Mouse (Mus musculus): Measurements from ENCODE around the gene Xrcc4. TPM values are rescaled to one million over a fixed set of nuclear protein-coding genes. Genes with fewer than 3 reads are reported as not detected.

Xrcc4 gene
- polyA plus RNA-seq, 1 experiment = 1.8 TPM

- no peak for DNase-seq (ENCODE audit: low read depth)
Measured at GRCm38 (mm10) chr13:89944354-89944753, 145.1 kb downstream of the Xrcc4 start.

GRCm38 (mm10) chr13:89929477-89929876 lies 159.9 kb downstream of the Xrcc4 start:
- DNase-seq (ENCODE audit: low read depth) = no peak

- no peak for DNase-seq (ENCODE audit: low read depth)
Measured at GRCm38 (mm10) chr13:89918814-89919481, 170.5 kb downstream of the Xrcc4 start.

GRCm38 (mm10) chr13:89914332-89914731 lies 175.1 kb downstream of the Xrcc4 start:
- DNase-seq (ENCODE audit: low read depth) = no peak

- DNase-seq (ENCODE audit: low read depth) = no peak
Measured at GRCm38 (mm10) chr13:89913891-89914290, 175.5 kb downstream of the Xrcc4 start.

- DNase-seq (ENCODE audit: low read depth) = no peak
Measured at GRCm38 (mm10) chr13:89906120-89906519, 183.3 kb downstream of the Xrcc4 start.

- DNase-seq (ENCODE audit: low read depth) = no peak
Measured at GRCm38 (mm10) chr13:89899066-89899465, 190.3 kb downstream of the Xrcc4 start.

GRCm38 (mm10) chr13:89892140-89892539 lies 197.3 kb downstream of the Xrcc4 start:
- DNase-seq (ENCODE audit: low read depth) = no peak

- no peak for DNase-seq (ENCODE audit: low read depth)
Measured at GRCm38 (mm10) chr13:89890159-89890558, 199.2 kb downstream of the Xrcc4 start.

- DNase-seq (ENCODE audit: low read depth) = no peak
Measured at GRCm38 (mm10) chr13:89889074-89889473, 200.3 kb downstream of the Xrcc4 start.

- DNase-seq (ENCODE audit: low read depth) = no peak
Measured at GRCm38 (mm10) chr13:89883523-89883922, 205.9 kb downstream of the Xrcc4 start.

- no peak for DNase-seq (ENCODE audit: low read depth)
Measured at GRCm38 (mm10) chr13:89881281-89881680, 208.1 kb downstream of the Xrcc4 start.

GRCm38 (mm10) chr13:89878832-89879468 lies 210.5 kb downstream of the Xrcc4 start:
- no peak for DNase-seq (ENCODE audit: low read depth)

- DNase-seq (ENCODE audit: low read depth) = no peak
Measured at GRCm38 (mm10) chr13:89875499-89875898, 213.9 kb downstream of the Xrcc4 start.

GRCm38 (mm10) chr13:89872725-89873124 lies 216.7 kb downstream of the Xrcc4 start:
- DNase-seq (ENCODE audit: low read depth) = no peak

- DNase-seq (ENCODE audit: low read depth) = no peak
Measured at GRCm38 (mm10) chr13:89854139-89854538, 235.3 kb downstream of the Xrcc4 start.

GRCm38 (mm10) chr13:89850746-89851145 lies 238.7 kb downstream of the Xrcc4 start:
- no peak for DNase-seq (ENCODE audit: low read depth)

GRCm38 (mm10) chr13:89849955-89850354 lies 239.5 kb downstream of the Xrcc4 start:
- DNase-seq (ENCODE audit: low read depth) = no peak

GRCm38 (mm10) chr13:89838635-89839034 lies 250.8 kb downstream of the Xrcc4 start:
- no peak for DNase-seq (ENCODE audit: low read depth)

- DNase-seq (ENCODE audit: low read depth) = no peak
Measured at GRCm38 (mm10) chr13:89834485-89834884, 254.9 kb downstream of the Xrcc4 start.

GRCm38 (mm10) chr13:89833053-89833670 lies 256.2 kb downstream of the Xrcc4 start:
- no peak for DNase-seq (ENCODE audit: low read depth)

- DNase-seq (ENCODE audit: low read depth) = no peak
Measured at GRCm38 (mm10) chr13:89828429-89828970, 260.9 kb downstream of the Xrcc4 start.

GRCm38 (mm10) chr13:89827838-89828237 lies 261.6 kb downstream of the Xrcc4 start:
- DNase-seq (ENCODE audit: low read depth) = no peak

Data from gonadal fat pad, adult 2 months (tissue).